Mouse (Mus musculus): ENCODE results near the gene Ube2v1. TPM values are rescaled to one million over a fixed set of nuclear protein-coding genes. Genes with fewer than 3 reads are reported as not detected.
A peak's percentile ranks its signal among the peaks of the same experiment; 100 is the strongest.

The Ube2v1 gene
- polyA plus RNA-seq, 1 experiment, result 322 TPM

DNA sequence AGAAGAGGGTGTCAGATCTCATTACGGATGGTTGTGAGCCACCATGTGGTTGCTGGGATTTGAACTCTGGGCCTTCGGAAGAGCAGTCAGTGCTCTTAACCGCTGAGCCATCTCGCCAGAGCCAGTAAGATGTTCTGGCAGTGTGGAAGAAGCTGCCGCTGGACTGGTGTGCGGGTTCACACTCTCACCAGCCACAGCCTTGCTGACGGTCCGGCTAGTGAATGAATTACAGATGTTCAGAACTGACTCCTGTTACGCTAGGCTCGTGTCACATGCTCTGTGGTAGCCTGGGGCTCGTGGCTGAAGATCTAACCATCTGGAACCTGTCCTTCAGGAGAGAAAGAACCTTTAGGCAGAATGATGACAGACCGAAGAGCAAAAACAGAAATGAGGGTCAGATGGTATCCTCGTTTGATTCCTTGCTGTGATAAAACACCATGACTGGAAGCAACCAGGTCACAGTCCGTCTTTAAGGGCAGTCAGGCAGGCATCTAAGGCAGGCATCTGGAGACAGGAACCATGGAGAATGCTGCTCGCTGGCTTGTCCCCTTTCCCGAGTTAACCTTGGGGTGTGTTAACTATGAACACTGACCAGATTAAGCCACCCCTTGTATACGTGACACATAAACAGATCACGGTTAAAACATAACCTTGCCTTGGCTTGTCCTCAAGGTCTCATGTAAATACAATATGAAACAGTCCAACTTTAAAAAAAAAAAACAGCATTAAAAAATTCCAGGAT, 34.2 kb upstream of the Ube2v1 start:
- Histone ChIP-seq H3K79me2 (ENCODE audit: control insufficient read depth, insufficient read depth) (no peaks in the 10 kb centered on the region), H3K4me3 (no peak overlapping the region), H3ac (ENCODE audit: control insufficient read depth, insufficient read length) (no peak overlapping the region), H3K4me2 (ENCODE audit: low read depth) (no peak overlapping the region), H3K36me3 (ENCODE audit: control insufficient read depth, insufficient read depth) (no peaks in the 10 kb centered on the region), H3K27me3 (ENCODE audit: control insufficient read depth, insufficient read depth, insufficient read length) (no peaks in the 10 kb centered on the region)
- no peak for TF ChIP-seq MYOD1 (IDR thresholded peaks at IDR 0.05; ENCODE audit: control insufficient read depth in 1 of 3, insufficient read length in 2 of 3, low read depth in 2 of 3)

DNA sequence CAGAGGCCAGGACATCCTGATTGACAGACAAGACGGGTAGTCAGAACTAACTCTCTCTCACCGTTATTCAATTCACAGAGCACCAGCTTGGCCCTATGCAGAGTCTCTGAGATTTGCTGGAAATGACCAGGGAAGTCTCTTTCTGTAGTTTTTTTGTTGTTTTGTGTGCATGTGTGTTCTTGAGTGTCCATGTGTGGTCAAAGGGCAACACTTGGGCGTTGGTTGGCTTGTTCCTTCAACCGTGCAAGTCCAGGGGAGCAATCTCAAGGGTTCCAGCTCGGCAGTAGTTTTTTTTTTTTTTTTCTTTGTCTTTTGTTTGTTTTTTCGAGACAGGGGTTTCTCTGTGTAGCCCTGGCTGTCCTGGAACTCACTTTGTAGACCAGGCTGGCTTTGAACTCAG, 30.8 kb upstream of the Ube2v1 start:
- H3K4me3 ChIP-seq, result peak overlapping the region; percentile 93
- peaks cover 26% of the 10 kb centered on the region for H3K79me2 ChIP-seq (ENCODE audit: control insufficient read depth, insufficient read depth)
- H3K4me2 ChIP-seq (ENCODE audit: low read depth), result no peak overlapping the region
- TF ChIP-seq TCF12 (IDR thresholded peaks at IDR 0.05; ENCODE audit: insufficient read depth, poor library complexity, severe bottlenecking), result no peak
- no peaks in the 10 kb centered on the region for H3K36me3 ChIP-seq (ENCODE audit: control insufficient read depth, insufficient read depth)
- H3K27me3 ChIP-seq (ENCODE audit: control insufficient read depth, insufficient read depth, insufficient read length), result no peaks in the 10 kb centered on the region
- no peak overlapping the region for H3ac ChIP-seq (ENCODE audit: control insufficient read depth, insufficient read length)

DNA sequence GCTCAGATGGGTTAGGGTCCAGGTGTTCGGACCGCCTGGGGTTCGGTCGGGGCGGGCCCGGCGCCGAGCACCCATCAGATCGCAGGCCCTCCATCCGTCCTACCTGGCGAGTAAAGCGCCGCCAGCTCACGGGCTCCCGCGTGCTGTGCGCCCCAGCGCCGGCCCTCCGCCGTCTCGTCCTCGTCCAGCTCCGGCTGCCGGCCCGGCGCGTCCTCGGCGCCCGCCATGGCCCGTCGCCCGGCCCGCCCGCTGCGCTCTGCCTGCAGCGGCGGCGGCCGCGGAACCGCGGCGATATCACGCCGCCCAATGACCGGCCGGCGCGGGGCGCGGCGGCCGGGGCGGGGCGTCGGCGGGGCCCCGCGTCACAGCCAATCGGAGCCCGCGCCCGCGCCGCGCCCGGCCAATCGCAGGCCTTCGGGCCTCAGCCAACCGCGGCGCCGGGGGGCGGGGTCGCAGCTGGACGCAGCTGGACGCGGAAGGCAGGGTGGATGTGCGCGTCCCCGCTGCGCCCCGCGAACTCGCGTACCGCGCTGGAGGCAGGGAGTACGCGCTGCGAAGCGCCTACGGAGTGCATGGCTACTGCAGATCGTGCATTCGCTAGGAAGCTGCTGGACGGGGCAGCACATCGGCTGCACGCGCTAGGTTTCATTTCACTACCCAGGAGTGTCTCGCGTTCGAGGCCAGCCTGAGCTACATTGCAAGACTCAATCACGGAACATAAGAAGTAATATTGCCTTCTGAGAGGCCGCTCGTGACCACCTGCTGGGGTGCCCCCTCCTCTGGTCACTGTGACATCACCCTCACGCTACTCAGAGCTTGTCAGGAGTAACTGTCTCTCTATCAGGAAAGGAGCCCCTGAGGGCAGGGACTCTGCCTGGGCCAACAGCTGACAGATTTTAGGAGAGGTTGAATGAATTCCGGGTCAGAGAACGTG, 29.6 kb upstream of the Ube2v1 start, which contains the start of gene Gm20431:
Gm20431 (minus strand) TSS at position 227 of the 934 bp plus-strand sequence.
- Histone ChIP-seq H3ac (ENCODE audit: control insufficient read depth, insufficient read length) (peak within 1 kb of the TSS; percentile 33), H3K36me3 (ENCODE audit: control insufficient read depth, insufficient read depth) (no peaks in the 10 kb centered on the region), H3K79me2 (ENCODE audit: control insufficient read depth, insufficient read depth) (peaks cover 37% of the 10 kb centered on the region), H3K4me2 (ENCODE audit: low read depth) (peak within 1 kb of the TSS; percentile 96), H3K4me3 (peak within 1 kb of the TSS; percentile 93), H3K27me3 (ENCODE audit: control insufficient read depth, insufficient read depth, insufficient read length) (no peaks in the 10 kb centered on the region)
- peak; percentile 75 for TF ChIP-seq POLR2A (IDR thresholded peaks at IDR 0.05; ENCODE audit: insufficient read length, low read depth)
- peak in 2 of 3 experiments; percentile 58 to 66 for TF ChIP-seq MYOG (IDR thresholded peaks at IDR 0.05; ENCODE audit: control insufficient read depth in 1 of 3, insufficient read depth in 1 of 3, insufficient read length in 2 of 3, low read depth in 2 of 3)
- peak in 2 of 3 experiments; percentile 33 to 50 for TF ChIP-seq MYOD1 (IDR thresholded peaks at IDR 0.05; ENCODE audit: control insufficient read depth in 1 of 3, insufficient read length in 2 of 3, low read depth in 2 of 3)
- TF ChIP-seq POLR2AphosphoS2 (IDR thresholded peaks at IDR 0.05; ENCODE audit: insufficient read length, low read depth), result peak; percentile 64
- no peak for TF ChIP-seq TCF12 (IDR thresholded peaks at IDR 0.05; ENCODE audit: insufficient read depth, poor library complexity, severe bottlenecking)
- no peak for TF ChIP-seq USF1 (IDR thresholded peaks at IDR 0.05; ENCODE audit: low read depth)
- TF ChIP-seq TCF3 (IDR thresholded peaks at IDR 0.05; ENCODE audit: insufficient read length, low read depth), result no peak
- no peak for TF ChIP-seq E2F4 (IDR thresholded peaks at IDR 0.05; ENCODE audit: insufficient read depth)
- peak; percentile 58 for TF ChIP-seq SRF (IDR thresholded peaks at IDR 0.05; ENCODE audit: control insufficient read depth, insufficient read length, low read depth)
- no peak for TF ChIP-seq MAX (IDR thresholded peaks at IDR 0.05; ENCODE audit: low read depth)
- TF ChIP-seq REST (IDR thresholded peaks at IDR 0.05; ENCODE audit: insufficient read depth, insufficient read length), result peak; percentile 23
- no peak for TF ChIP-seq CEBPB (IDR thresholded peaks at IDR 0.05; ENCODE audit: insufficient read depth, poor library complexity, severe bottlenecking)

- Histone ChIP-seq H3K36me3 (ENCODE audit: control insufficient read depth, insufficient read depth) (no peaks in the 10 kb centered on the region), H3K4me3 (peak overlapping the region; percentile 93), H3K79me2 (ENCODE audit: control insufficient read depth, insufficient read depth) (peaks cover 41% of the 10 kb centered on the region), H3K27me3 (ENCODE audit: control insufficient read depth, insufficient read depth, insufficient read length) (no peaks in the 10 kb centered on the region), H3K4me2 (ENCODE audit: low read depth) (peak overlapping the region; percentile 96), H3ac (ENCODE audit: control insufficient read depth, insufficient read length) (peak overlapping the region; percentile 33)
- TF ChIP-seq SRF (IDR thresholded peaks at IDR 0.05; ENCODE audit: control insufficient read depth, insufficient read length, low read depth) (no peak), USF1 (IDR thresholded peaks at IDR 0.05; ENCODE audit: low read depth) (no peak), TCF3 (IDR thresholded peaks at IDR 0.05; ENCODE audit: insufficient read length, low read depth) (no peak), MYOG (IDR thresholded peaks at IDR 0.05; ENCODE audit: control insufficient read depth in 1 of 3, insufficient read depth in 1 of 3, insufficient read length in 2 of 3, low read depth in 2 of 3) (no peak), E2F4 (IDR thresholded peaks at IDR 0.05; ENCODE audit: insufficient read depth) (no peak)
These were observed 28.7 kb upstream of the Ube2v1 start for GRCm38 (mm10) chr2:167660611-167660971.

- Histone ChIP-seq H3ac (ENCODE audit: control insufficient read depth, insufficient read length) (peak overlapping the region; percentile 33), H3K4me3 (peak overlapping the region; percentile 93), H3K36me3 (ENCODE audit: control insufficient read depth, insufficient read depth) (no peaks in the 10 kb centered on the region), H3K79me2 (ENCODE audit: control insufficient read depth, insufficient read depth) (peaks cover 46% of the 10 kb centered on the region), H3K4me2 (ENCODE audit: low read depth) (peak overlapping the region; percentile 96), H3K27me3 (ENCODE audit: control insufficient read depth, insufficient read depth, insufficient read length) (no peaks in the 10 kb centered on the region)
- TF ChIP-seq MYOG (IDR thresholded peaks at IDR 0.05; ENCODE audit: control insufficient read depth in 1 of 3, insufficient read depth in 1 of 3, insufficient read length in 2 of 3, low read depth in 2 of 3), result peak in 1 of 3 experiments; percentile 32
- TF ChIP-seq TCF12 (IDR thresholded peaks at IDR 0.05; ENCODE audit: insufficient read depth, poor library complexity, severe bottlenecking), result no peak
- no peak for TF ChIP-seq CEBPB (IDR thresholded peaks at IDR 0.05; ENCODE audit: insufficient read depth, poor library complexity, severe bottlenecking)
- TF ChIP-seq POLR2AphosphoS2 (IDR thresholded peaks at IDR 0.05; ENCODE audit: insufficient read length, low read depth), result no peak
- no peak for TF ChIP-seq POLR2A (IDR thresholded peaks at IDR 0.05; ENCODE audit: insufficient read length, low read depth)
- peak; percentile 59 for TF ChIP-seq USF1 (IDR thresholded peaks at IDR 0.05; ENCODE audit: low read depth)
- no peak for TF ChIP-seq MAX (IDR thresholded peaks at IDR 0.05; ENCODE audit: low read depth)
- no peak for TF ChIP-seq TCF3 (IDR thresholded peaks at IDR 0.05; ENCODE audit: insufficient read length, low read depth)
- no peak for TF ChIP-seq E2F4 (IDR thresholded peaks at IDR 0.05; ENCODE audit: insufficient read depth)
- TF ChIP-seq REST (IDR thresholded peaks at IDR 0.05; ENCODE audit: insufficient read depth, insufficient read length), result no peak
- no peak for TF ChIP-seq MYOD1 (IDR thresholded peaks at IDR 0.05; ENCODE audit: control insufficient read depth in 1 of 3, insufficient read length in 2 of 3, low read depth in 2 of 3)
- no peak for TF ChIP-seq SRF (IDR thresholded peaks at IDR 0.05; ENCODE audit: control insufficient read depth, insufficient read length, low read depth)
These were observed 28.1 kb upstream of the Ube2v1 start for GRCm38 (mm10) chr2:167659847-167660610.

Data from myocyte (in vitro differentiated cells).